Mouse (Mus musculus) kidney, adult 2 months (tissue): ENCODE results near the gene Nol3. TPM values are rescaled to one million over a fixed set of nuclear protein-coding genes. Genes with fewer than 3 reads are reported as not detected.

Source experiments
- DNase-seq: peaks from one replicate; pipeline ENCODE4 v3.0.0; 2021
- H3K27ac ChIP-seq: fragments of 200-500 bp; 2 replicates; pipeline ENCODE4 v1.5.1; 2012; ENCODE audit warnings: low read depth, low read length, control low read depth, inconsistent platforms; ENCODE audit not compliant: insufficient read depth
- H3K27me3 ChIP-seq: fragments of 200-500 bp; replicated peaks from 2 replicates; pipeline ENCODE4 v1.6.1; 2012; ENCODE audit warnings: mild to moderate bottlenecking, moderate library complexity, low read length, inconsistent platforms; ENCODE audit not compliant: control insufficient read depth, insufficient read depth
- H3K36me3 ChIP-seq: fragments of 200-500 bp; 2 replicates; pipeline ENCODE4 v1.6.1; 2012; ENCODE audit warnings: mild to moderate bottlenecking, moderate library complexity, low read length, inconsistent platforms; ENCODE audit not compliant: control insufficient read depth, insufficient read depth
- H3K4me1 ChIP-seq: fragments of 200-500 bp; 2 replicates; pipeline ENCODE4 v1.6.1; 2011; ENCODE audit warnings: low read length; ENCODE audit not compliant: control insufficient read depth, insufficient read depth
- H3K4me3 ChIP-seq: fragments of 200-500 bp; 2 replicates; pipeline ENCODE4 v1.5.1; 2011; ENCODE audit warnings: mild to moderate bottlenecking, low read depth, low read length, control low read depth; ENCODE audit not compliant: insufficient read depth
- CTCF ChIP-seq: fragments of 200-500 bp; conservative IDR thresholded peaks from 2 replicates; pipeline ENCODE4 v1.5.1; 2011; ENCODE audit warnings: low read depth, mild to moderate bottlenecking, control low read depth, low read length, moderate library complexity, mixed read lengths; ENCODE audit not compliant: insufficient read depth, insufficient read length
- POLR2A ChIP-seq: fragments of 200-500 bp; IDR thresholded peaks from one replicate; pipeline ENCODE4 v1.6.1; 2011; ENCODE audit warnings: low read depth, low read length, control low read depth
- WGBS: fragments of 180-500 bp; shearing (Covaris S2); methylation state at CpG from one replicate; pipeline ENCODE4 v1.1.7; 2018; 5-methylcytosine and 5-hydroxymethylcytosine counted together
- polyA plus RNA-seq: library from polyadenylated mRNA; depleted of rRNA; stranded (reverse); fragments of >200 nt; gene quantifications from 2 replicates; pipeline ENCODE4 v1.2.3, GENCODE M21; 2012

Gene Nol3
- polyA plus RNA-seq, 1 experiment, result 5.6 TPM

GRCm38 (mm10) chr8:105258911-105259720, 16.8 kb upstream of the Nol3 start:
- Histone ChIP-seq H3K4me3 (peak overlapping the region; percentile 34; the same call in 1 of the 2 replicates), H3K27me3 (no peaks in the 10 kb centered on the region), H3K36me3 (no peaks in the 10 kb centered on the region), H3K27ac (no peak overlapping the region), H3K4me1 (peaks cover 3% of the 10 kb centered on the region; the same call in 1 of the 2 replicates)
- WGBS, result 36% methylated on average over 55 of the region's 55 CpGs
- DNase-seq, result no peak
- TF ChIP-seq CTCF (no peak), POLR2A (no peak)

- Histone ChIP-seq H3K4me3 (peak overlapping the region; percentile 34; the same call in 1 of the 2 replicates), H3K27me3 (no peaks in the 10 kb centered on the region), H3K4me1 (peaks cover 3% of the 10 kb centered on the region; the same call in 1 of the 2 replicates), H3K27ac (no peak overlapping the region), H3K36me3 (no peaks in the 10 kb centered on the region)
- TF ChIP-seq CTCF (peak; percentile 88), POLR2A (no peak)
- DNase-seq, result peak; percentile 69
- WGBS, result 8% methylated on average over 30 of the region's 30 CpGs
Observed at GRCm38 (mm10) chr8:105259721-105260320, 16.1 kb upstream of the Nol3 start.

- Histone ChIP-seq H3K27me3 (no peaks in the 10 kb centered on the region), H3K4me1 (peaks cover 3% of the 10 kb centered on the region; the same call in 1 of the 2 replicates), H3K27ac (no peak overlapping the region), H3K4me3 (no peak overlapping the region), H3K36me3 (no peaks in the 10 kb centered on the region)
- WGBS, result 83% methylated on average over 7 of the region's 7 CpGs
- TF ChIP-seq POLR2A, result no peak
- no peak for TF ChIP-seq CTCF
- no peak for DNase-seq
Observed at GRCm38 (mm10) chr8:105260371-105261099, 15.4 kb upstream of the Nol3 start.

- H3K27ac ChIP-seq, result no peak overlapping the region
- no peak overlapping the region for H3K4me3 ChIP-seq
- 93% methylated on average over 12 of the region's 12 CpGs for WGBS
- TF ChIP-seq POLR2A (no peak), CTCF (no peak)
- no peaks in the 10 kb centered on the region for H3K36me3 ChIP-seq
- peaks cover 3% of the 10 kb centered on the region; the same call in 1 of the 2 replicates for H3K4me1 ChIP-seq
- no peaks in the 10 kb centered on the region for H3K27me3 ChIP-seq
- no peak for DNase-seq
Observed at GRCm38 (mm10) chr8:105261326-105261980, 14.5 kb upstream of the Nol3 start.

- H3K4me3 ChIP-seq, result no peak overlapping the region
- no peak overlapping the region for H3K27ac ChIP-seq
- no peaks in the 10 kb centered on the region for H3K27me3 ChIP-seq
- DNase-seq, result no peak
- TF ChIP-seq CTCF (no peak), POLR2A (no peak)
- H3K4me1 ChIP-seq, result peaks cover 3% of the 10 kb centered on the region; the same call in 1 of the 2 replicates
- WGBS, result 50% methylated on average over 16 of the region's 16 CpGs
- peaks cover 1% of the 10 kb centered on the region for H3K36me3 ChIP-seq
Observed at GRCm38 (mm10) chr8:105263244-105263912, 12.6 kb upstream of the Nol3 start.
